Mouse (Mus musculus): ENCODE results near the gene Atf4. TPM values are rescaled to one million over a fixed set of nuclear protein-coding genes. Genes with fewer than 3 reads are reported as not detected.

Atf4 gene
- total and polyA plus RNA-seq, 3 experiments = 85.1 to 444 (median 351) TPM

DNA sequence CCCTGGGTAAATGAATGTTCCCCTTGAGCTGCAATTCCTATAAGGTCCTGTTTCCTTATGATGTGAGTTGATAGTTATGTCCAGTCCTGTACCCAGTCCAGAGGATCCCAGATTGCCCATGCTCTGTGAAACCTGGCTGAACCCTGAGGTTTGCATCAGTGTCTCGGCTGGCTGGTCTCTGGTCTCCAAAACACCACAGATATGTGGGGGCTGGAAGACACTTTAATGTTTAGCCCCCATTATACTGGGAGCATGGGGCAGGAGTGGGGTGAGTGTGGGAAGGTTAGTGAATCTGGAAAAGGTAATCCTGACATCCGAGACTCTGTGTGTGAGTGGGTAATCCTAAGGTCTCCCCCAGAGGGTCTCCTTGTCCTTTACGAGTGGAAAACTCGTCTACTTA lies 21.9 kb upstream of the Atf4 start:
- Histone ChIP-seq H3K9me3 (replicated peaks; ENCODE audit: insufficient read depth, low read length) (no peaks in the 10 kb centered on the region), H3K9ac (ENCODE audit: control insufficient read depth, low read depth, low read length, poor library complexity, severe bottlenecking) (peak overlapping the region; percentile 54), H3K27ac (ENCODE audit: control insufficient read depth, low read depth, low read length) (peak overlapping the region; percentile 25; the same call in 1 of the 2 replicates), H3K4me1 (ENCODE audit: control insufficient read depth in 1 of 2, insufficient read depth in 2 of 2, low read length in 2 of 2) (peaks cover 4 to 14% of the 10 kb centered on the region in 2 experiments; a peak in 3 of 4 replicates), H3K4me3 (ENCODE audit: control insufficient read depth in 1 of 2, insufficient read depth in 1 of 2, low read depth in 2 of 2, low read length in 2 of 2) (peak overlapping the region in 1 of 2 experiments; percentile 54; a peak in 3 of 4 replicates), H3K27me3 (ENCODE audit: control insufficient read depth in 1 of 2, insufficient read depth in 2 of 2, low read length in 2 of 2) (no peaks in the 10 kb centered on the region), H3K79me2 (ENCODE audit: control insufficient read depth, insufficient read depth, low read length, poor library complexity) (peaks cover 16% of the 10 kb centered on the region), H3K36me3 (ENCODE audit: control insufficient read depth in 1 of 2, insufficient read depth in 2 of 2, low read length in 2 of 2) (peaks cover 13% of the 10 kb centered on the region in 2 experiments)
- no peak for DNase-seq (ENCODE audit: low read depth, low spot score)
- TF ChIP-seq POLR2A (IDR thresholded peaks at IDR 0.05; ENCODE audit: control insufficient read depth in 1 of 2, insufficient read depth in 1 of 2, low read depth in 1 of 2, low read length in 2 of 2, poor library complexity in 1 of 2) = 0 out of 4 replicates have a peak, but pooled peaks of 1 of the 2 experiments have one; percentile 26
- TF ChIP-seq USF1 (IDR thresholded peaks at IDR 0.05; ENCODE audit: low read depth, low read length) = no peak

DNA sequence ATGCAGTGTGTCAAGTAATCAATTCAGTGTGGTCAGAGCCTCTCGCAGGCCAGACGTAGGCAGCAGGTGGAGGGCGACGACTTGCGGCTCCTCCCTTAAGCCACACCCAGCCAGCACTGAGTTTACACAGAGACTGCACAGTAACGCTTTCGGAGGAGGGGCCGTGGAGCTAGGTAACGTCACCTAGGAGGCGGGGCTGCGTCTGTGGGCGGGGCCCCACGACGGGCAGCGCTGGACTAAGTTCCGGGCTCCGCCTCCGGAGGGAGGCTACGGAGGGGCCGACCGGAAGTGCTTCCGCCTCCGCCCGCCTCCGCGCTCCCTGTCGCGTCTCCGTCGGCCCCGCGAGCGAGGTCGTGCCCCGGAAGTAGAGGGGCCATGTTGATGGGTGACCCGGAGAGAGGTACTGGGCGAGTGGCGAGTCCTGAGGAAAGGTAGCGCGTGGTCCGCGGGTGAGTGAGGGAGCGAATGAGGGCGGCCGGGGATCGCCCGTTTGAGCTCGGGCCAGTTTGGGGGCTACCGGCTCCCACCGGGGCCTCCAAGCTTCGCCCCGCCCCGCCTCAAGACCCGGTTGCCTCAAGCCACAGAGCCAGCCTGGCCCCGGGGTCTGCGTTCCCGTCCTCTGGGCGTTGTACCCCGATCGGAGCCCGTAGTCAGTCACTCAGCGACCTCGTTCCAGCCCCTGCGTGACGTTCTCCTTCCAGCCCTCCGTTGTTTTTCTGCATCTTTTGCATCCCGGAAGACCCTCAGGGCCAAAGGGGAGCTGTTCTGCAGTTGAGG lies 21.1 kb upstream of the Atf4 start, which contains the start of gene Mief1:
Mief1 (plus strand) TSS at position 286 of the 777 bp plus-strand sequence.
- TF ChIP-seq CHD2 (IDR thresholded peaks at IDR 0.05; ENCODE audit: low read length) = peak; percentile 42; the same call in 1 of the 2 replicates
- TF ChIP-seq CTCF (IDR thresholded peaks at IDR 0.05 in 2 of 3, conservative IDR thresholded peaks at IDR 0.05 in 1 of 3; ENCODE audit: control insufficient read depth in 1 of 3, insufficient read depth in 1 of 3, low read depth in 2 of 3, low read length in 3 of 3, poor library complexity in 1 of 3, severe bottlenecking in 1 of 3) = no peak
- peak; percentile 42; the same call in 1 of the 2 replicates for TF ChIP-seq TCF12 (IDR thresholded peaks at IDR 0.05; ENCODE audit: low read depth, low read length)
- TF ChIP-seq ELF1 (IDR thresholded peaks at IDR 0.05; ENCODE audit: low read depth, low read length) = peak; percentile 93
- TF ChIP-seq ETS1 (IDR thresholded peaks at IDR 0.05; ENCODE audit: low read depth, low read length) = 0 out of 2 replicates have a peak, but pooled peaks have one; percentile 30
- peak; percentile 43; the same call in 1 of the 2 replicates for TF ChIP-seq POLR2AphosphoS2 (IDR thresholded peaks at IDR 0.05; ENCODE audit: low read length)
- TF ChIP-seq KAT2A (conservative IDR thresholded peaks at IDR 0.05; ENCODE audit: low read depth, low read length) = peak; percentile 72; the same call in 1 of the 2 replicates
- TF ChIP-seq MAX (IDR thresholded peaks at IDR 0.05; ENCODE audit: low read length) = peak; percentile 28; the same call in 1 of the 2 replicates
- no peak for TF ChIP-seq UBTF (IDR thresholded peaks at IDR 0.05; ENCODE audit: borderline replicate concordance, insufficient read depth, low read depth, low read length)
- peak in 1 of 2 experiments; percentile 72; a peak in 3 of 4 replicates for TF ChIP-seq POLR2A (IDR thresholded peaks at IDR 0.05; ENCODE audit: control insufficient read depth in 1 of 2, insufficient read depth in 1 of 2, low read depth in 1 of 2, low read length in 2 of 2, poor library complexity in 1 of 2)
- TF ChIP-seq SMC3 (IDR thresholded peaks at IDR 0.05; ENCODE audit: low read depth, low read length) = no peak
- TF ChIP-seq MYC (IDR thresholded peaks at IDR 0.05; ENCODE audit: low read depth, low read length) = peak; percentile 27
- TF ChIP-seq BHLHE40 (IDR thresholded peaks at IDR 0.05; ENCODE audit: borderline replicate concordance, low read depth, low read length) = no peak
- no peak for TF ChIP-seq ZKSCAN1 (IDR thresholded peaks at IDR 0.05; ENCODE audit: low read depth, low read length)
- no peak for TF ChIP-seq JUND (IDR thresholded peaks at IDR 0.05; ENCODE audit: low read depth, low read length)
- peak; percentile 50; the same call in 1 of the 2 replicates for TF ChIP-seq ZMIZ1 (IDR thresholded peaks at IDR 0.05; ENCODE audit: low read depth, low read length)
- TF ChIP-seq SIN3A (IDR thresholded peaks at IDR 0.05; ENCODE audit: low read length) = peak; percentile 74
- TF ChIP-seq USF1 (IDR thresholded peaks at IDR 0.05; ENCODE audit: low read depth, low read length) = 0 out of 2 replicates have a peak, but pooled peaks have one; percentile 7
- peak; percentile 92 for TF ChIP-seq HCFC1 (IDR thresholded peaks at IDR 0.05; ENCODE audit: low read depth, low read length)
- TF ChIP-seq NELFE (IDR thresholded peaks at IDR 0.05; ENCODE audit: low read depth, low read length) = peak; percentile 43; the same call in 1 of the 2 replicates
- no peak for TF ChIP-seq E2F4 (IDR thresholded peaks at IDR 0.05; ENCODE audit: borderline replicate concordance, low read depth, low read length)
- TF ChIP-seq MXI1 (IDR thresholded peaks at IDR 0.05; ENCODE audit: low read depth, low read length) = no peak; the same call in 1 of the 2 replicates
- TF ChIP-seq EP300 (IDR thresholded peaks at IDR 0.05; ENCODE audit: low read depth in 1 of 2, low read length in 2 of 2) = peak in 1 of 2 experiments; percentile 30; a peak in 1 of 4 replicates
- TF ChIP-seq GABPA (IDR thresholded peaks at IDR 0.05; ENCODE audit: low read depth, low read length) = no peak
- 0 out of 2 replicates have a peak, but pooled peaks have one; percentile 26 for TF ChIP-seq NRF1 (IDR thresholded peaks at IDR 0.05; ENCODE audit: insufficient read depth, low read depth, low read length, poor library complexity, severe bottlenecking)
- peak; percentile 49; the same call in 1 of the 2 replicates for TF ChIP-seq TBP (IDR thresholded peaks at IDR 0.05; ENCODE audit: low read depth, low read length)
- Histone ChIP-seq H3K9me3 (replicated peaks; ENCODE audit: insufficient read depth, low read length) (no peaks in the 10 kb centered on the region), H3K4me1 (ENCODE audit: control insufficient read depth in 1 of 2, insufficient read depth in 2 of 2, low read length in 2 of 2) (peaks cover 4 to 14% of the 10 kb centered on the region in 2 experiments; a peak in 3 of 4 replicates), H3K27ac (ENCODE audit: control insufficient read depth, low read depth, low read length) (peak within 1 kb of the TSS; percentile 54), H3K36me3 (ENCODE audit: control insufficient read depth in 1 of 2, insufficient read depth in 2 of 2, low read length in 2 of 2) (peaks cover 13 to 16% of the 10 kb centered on the region in 2 experiments), H3K4me3 (ENCODE audit: control insufficient read depth in 1 of 2, insufficient read depth in 1 of 2, low read depth in 2 of 2, low read length in 2 of 2) (peak within 1 kb of the TSS; percentile 95 to 100), H3K9ac (ENCODE audit: control insufficient read depth, low read depth, low read length, poor library complexity, severe bottlenecking) (peak within 1 kb of the TSS; percentile 94), H3K27me3 (ENCODE audit: control insufficient read depth in 1 of 2, insufficient read depth in 2 of 2, low read length in 2 of 2) (no peaks in the 10 kb centered on the region), H3K79me2 (ENCODE audit: control insufficient read depth, insufficient read depth, low read length, poor library complexity) (peaks cover 16% of the 10 kb centered on the region)
- peak; percentile 98 for DNase-seq (ENCODE audit: low read depth, low spot score)
